Mouse (Mus musculus) hindbrain, embryonic 15.5 days (tissue): ENCODE measurements at regions not wholly inside any gene's neighbourhood (a gene's known extent, or its start where the extent isn't known, plus 50 kb on each side); places are given as distances from the start of the nearest gene placed in this dataset.

ENCODE experiments used
- ATAC-seq: fragments of 200-750 bp; cut with Nextera tagmentation; 2 replicates; pipeline ENCODE4 v1.8.0; 2017; ENCODE audit warnings: low read depth, moderate number of reproducible peaks, moderate TSS enrichment; ENCODE audit not compliant: low FRiP score
- H3K27ac ChIP-seq: fragments of 300-500 bp; sonication (generic); replicated peaks from 2 replicates; pipeline ENCODE4 v1.5.1; 2015; ENCODE audit warnings: mild to moderate bottlenecking, inconsistent platforms
- H3K27me3 ChIP-seq: fragments of 300-500 bp; sonication (generic); 2 replicates; pipeline ENCODE4 v1.6.1; 2015; ENCODE audit warnings: control low read depth, inconsistent platforms
- H3K36me3 ChIP-seq: fragments of 300-500 bp; sonication (generic); 2 replicates; pipeline ENCODE4 v1.6.1; 2015; ENCODE audit warnings: control low read depth, inconsistent platforms
- H3K4me1 ChIP-seq: fragments of 300-500 bp; sonication (generic); replicated peaks from 2 replicates; pipeline ENCODE4 v1.6.1; 2015; ENCODE audit warnings: control low read depth, inconsistent platforms
- H3K4me2 ChIP-seq: fragments of 300-500 bp; sonication (generic); 2 replicates; pipeline ENCODE4 v1.6.1; 2015; ENCODE audit warnings: moderate library complexity, mild to moderate bottlenecking, inconsistent platforms
- H3K4me3 ChIP-seq: fragments of 300-500 bp; sonication (generic); 2 replicates; pipeline ENCODE4 v1.5.1; 2015; ENCODE audit warnings: mild to moderate bottlenecking, inconsistent platforms
- H3K9ac ChIP-seq: fragments of 300-500 bp; sonication (generic); 2 replicates; pipeline ENCODE4 v1.6.1; 2015; ENCODE audit warnings: inconsistent platforms
- H3K9me3 ChIP-seq: fragments of 300-500 bp; sonication (generic); 2 replicates; pipeline ENCODE4 v1.6.1; 2016; ENCODE audit warnings: control low read depth, inconsistent platforms
- WGBS: fragments of 180-500 bp; shearing (Covaris S2); methylation state at CpG from one replicate; pipeline ENCODE4 v1.1.7; 2015; 5-methylcytosine and 5-hydroxymethylcytosine counted together

GRCm38 (mm10) chr12:94190620-94191081 is 1501.4 kb upstream of the Flrt2 start:
- peak; percentile 63; the same call in 1 of the 2 replicates for ATAC-seq
- H3K27me3 ChIP-seq = no peaks in the 10 kb centered on the region

GRCm38 (mm10) chr12:94217906-94218305 is 1474.1 kb upstream of the Flrt2 start:
- H3K27me3 ChIP-seq = no peaks in the 10 kb centered on the region
- no peaks in the 10 kb centered on the region for H3K4me1 ChIP-seq
- ATAC-seq = no peak
- no peaks in the 10 kb centered on the region for H3K9me3 ChIP-seq
- WGBS = 74% methylated on average over 4 of the region's 4 CpGs
- H3K27ac ChIP-seq = no peak overlapping the region
- H3K4me2 ChIP-seq = no peak overlapping the region
- H3K9ac ChIP-seq = no peak overlapping the region
- H3K36me3 ChIP-seq = no peaks in the 10 kb centered on the region
- H3K4me3 ChIP-seq = no peak overlapping the region

More at GRCm38 (mm10) chr12:94190620-94191081, 1501.4 kb upstream of the Flrt2 start:
- Histone ChIP-seq H3K4me2 (no peak overlapping the region), H3K27ac (no peak overlapping the region), H3K9me3 (no peaks in the 10 kb centered on the region), H3K4me3 (no peak overlapping the region), H3K36me3 (no peaks in the 10 kb centered on the region), H3K9ac (no peak overlapping the region), H3K4me1 (no peaks in the 10 kb centered on the region)
- 69% methylated on average over 4 of the region's 4 CpGs for whole genome bisulfite sequencing

- H3K4me1 ChIP-seq = no peaks in the 10 kb centered on the region
- 90% methylated on average over 4 of the region's 4 CpGs for WGBS
- H3K4me3 ChIP-seq = no peak overlapping the region
- no peaks in the 10 kb centered on the region for H3K36me3 ChIP-seq
- H3K27me3 ChIP-seq = no peaks in the 10 kb centered on the region
- no peak overlapping the region for H3K27ac ChIP-seq
- H3K9ac ChIP-seq = no peak overlapping the region
- H3K4me2 ChIP-seq = no peak overlapping the region
- no peaks in the 10 kb centered on the region for H3K9me3 ChIP-seq
- ATAC-seq = no peak
Measured at GRCm38 (mm10) chr12:94229894-94230293, 1462.1 kb upstream of the Flrt2 start.

GRCm38 (mm10) chr12:94245366-94245765 is 1446.7 kb upstream of the Flrt2 start:
- no peak for ATAC-seq
- Histone ChIP-seq H3K27me3 (no peaks in the 10 kb centered on the region), H3K4me1 (no peaks in the 10 kb centered on the region), H3K4me2 (no peak overlapping the region), H3K36me3 (no peaks in the 10 kb centered on the region), H3K4me3 (no peak overlapping the region), H3K27ac (no peak overlapping the region), H3K9me3 (no peaks in the 10 kb centered on the region), H3K9ac (no peak overlapping the region)
- 75% methylated on average over 2 of the region's 2 CpGs for WGBS

- no peak overlapping the region for H3K27ac ChIP-seq
- H3K27me3 ChIP-seq = no peaks in the 10 kb centered on the region
- no peak overlapping the region for H3K4me2 ChIP-seq
- no peaks in the 10 kb centered on the region for H3K9me3 ChIP-seq
- no peak overlapping the region for H3K4me3 ChIP-seq
- H3K4me1 ChIP-seq = no peaks in the 10 kb centered on the region
- no peak overlapping the region for H3K9ac ChIP-seq
- ATAC-seq = no peak
- no peaks in the 10 kb centered on the region for H3K36me3 ChIP-seq
Measured at GRCm38 (mm10) chr12:94247362-94247761, 1444.7 kb upstream of the Flrt2 start.

- H3K9me3 ChIP-seq = no peaks in the 10 kb centered on the region
- H3K9ac ChIP-seq = no peak overlapping the region
- no peak overlapping the region for H3K4me2 ChIP-seq
- no peaks in the 10 kb centered on the region for H3K27me3 ChIP-seq
- WGBS = 68% methylated on average over 8 of the region's 8 CpGs
- H3K4me3 ChIP-seq = no peak overlapping the region
- H3K4me1 ChIP-seq = no peaks in the 10 kb centered on the region
- H3K36me3 ChIP-seq = no peaks in the 10 kb centered on the region
- ATAC-seq = no peak
- no peak overlapping the region for H3K27ac ChIP-seq
Measured at GRCm38 (mm10) chr12:94252957-94253633, 1438.9 kb upstream of the Flrt2 start.

GRCm38 (mm10) chr12:94280946-94281345 is 1411.1 kb upstream of the Flrt2 start:
- H3K4me1 ChIP-seq = no peaks in the 10 kb centered on the region

GRCm38 (mm10) chr12:94282931-94283330 is 1409.1 kb upstream of the Flrt2 start:
- Histone ChIP-seq H3K4me1 (no peaks in the 10 kb centered on the region), H3K9ac (no peak overlapping the region), H3K9me3 (no peaks in the 10 kb centered on the region), H3K36me3 (no peaks in the 10 kb centered on the region), H3K27me3 (no peaks in the 10 kb centered on the region), H3K4me3 (no peak overlapping the region), H3K4me2 (no peak overlapping the region), H3K27ac (no peak overlapping the region)
- 88% methylated on average over 3 of the region's 3 CpGs for WGBS
- no peak for ATAC-seq

More at GRCm38 (mm10) chr12:94280946-94281345, 1411.1 kb upstream of the Flrt2 start:
- H3K36me3 ChIP-seq = no peaks in the 10 kb centered on the region
- whole genome bisulfite sequencing = 76% methylated on average over 2 of the region's 2 CpGs
- H3K9me3 ChIP-seq = no peaks in the 10 kb centered on the region
- H3K9ac ChIP-seq = no peak overlapping the region
- H3K4me3 ChIP-seq = no peak overlapping the region
- no peaks in the 10 kb centered on the region for H3K27me3 ChIP-seq
- no peak for ATAC-seq
- no peak overlapping the region for H3K4me2 ChIP-seq
- no peak overlapping the region for H3K27ac ChIP-seq

- 84% methylated on average over 3 of the region's 3 CpGs for WGBS
- ATAC-seq = no peak
- H3K9ac ChIP-seq = no peak overlapping the region
- no peaks in the 10 kb centered on the region for H3K27me3 ChIP-seq
- no peaks in the 10 kb centered on the region for H3K9me3 ChIP-seq
- no peak overlapping the region for H3K4me3 ChIP-seq
- H3K4me1 ChIP-seq = no peaks in the 10 kb centered on the region
- no peak overlapping the region for H3K27ac ChIP-seq
- H3K36me3 ChIP-seq = no peaks in the 10 kb centered on the region
- H3K4me2 ChIP-seq = no peak overlapping the region
Measured at GRCm38 (mm10) chr12:94283572-94283971, 1408.5 kb upstream of the Flrt2 start.

- no peak for ATAC-seq
- Histone ChIP-seq H3K36me3 (no peaks in the 10 kb centered on the region), H3K4me1 (no peaks in the 10 kb centered on the region), H3K27ac (no peak overlapping the region), H3K9ac (no peak overlapping the region), H3K4me2 (no peak overlapping the region), H3K27me3 (no peaks in the 10 kb centered on the region), H3K9me3 (no peaks in the 10 kb centered on the region), H3K4me3 (no peak overlapping the region)
- WGBS = 89% methylated on average over 5 of the region's 5 CpGs
Measured at GRCm38 (mm10) chr12:94297864-94298263, 1394.2 kb upstream of the Flrt2 start.

- Histone ChIP-seq H3K4me1 (no peaks in the 10 kb centered on the region), H3K9me3 (no peaks in the 10 kb centered on the region), H3K36me3 (no peaks in the 10 kb centered on the region), H3K4me3 (no peak overlapping the region), H3K4me2 (no peak overlapping the region), H3K27ac (no peak overlapping the region), H3K9ac (no peak overlapping the region), H3K27me3 (no peaks in the 10 kb centered on the region)
- WGBS = 69% methylated on average over 5 of the region's 5 CpGs
- no peak for ATAC-seq
Measured at GRCm38 (mm10) chr12:94332351-94332750, 1359.7 kb upstream of the Flrt2 start.

- 90% methylated on average over 3 of the region's 3 CpGs for WGBS
- H3K9me3 ChIP-seq = no peaks in the 10 kb centered on the region
- H3K36me3 ChIP-seq = no peaks in the 10 kb centered on the region
- H3K4me3 ChIP-seq = no peak overlapping the region
- no peak overlapping the region for H3K9ac ChIP-seq
- no peaks in the 10 kb centered on the region for H3K27me3 ChIP-seq
- no peak overlapping the region for H3K4me2 ChIP-seq
- no peak overlapping the region for H3K27ac ChIP-seq
- no peak for ATAC-seq
- H3K4me1 ChIP-seq = no peaks in the 10 kb centered on the region
Measured at GRCm38 (mm10) chr12:94334671-94335070, 1357.4 kb upstream of the Flrt2 start.

- no peak overlapping the region for H3K4me3 ChIP-seq
- H3K36me3 ChIP-seq = no peaks in the 10 kb centered on the region
- no peak overlapping the region for H3K9ac ChIP-seq
- H3K27ac ChIP-seq = no peak overlapping the region
- H3K4me1 ChIP-seq = no peaks in the 10 kb centered on the region
- H3K9me3 ChIP-seq = no peaks in the 10 kb centered on the region
- 41% methylated on average over 7 of the region's 7 CpGs for WGBS
- ATAC-seq = no peak
- H3K27me3 ChIP-seq = no peaks in the 10 kb centered on the region
- no peak overlapping the region for H3K4me2 ChIP-seq
Measured at GRCm38 (mm10) chr12:94349623-94350156, 1342.3 kb upstream of the Flrt2 start.
